Mouse (Mus musculus) mesoderm, embryonic 11.5 days (tissue): ENCODE measurements at regions not wholly inside any gene's neighbourhood (a gene's known extent, or its start where the extent isn't known, plus 50 kb on each side); places are given as distances from the start of the nearest gene placed in this dataset.

ENCODE experiments used
- DNase-seq: peaks from one replicate; pipeline ENCODE4 v3.0.0-alpha.2; 2012; ENCODE audit warnings: low read depth, low spot score

DNA sequence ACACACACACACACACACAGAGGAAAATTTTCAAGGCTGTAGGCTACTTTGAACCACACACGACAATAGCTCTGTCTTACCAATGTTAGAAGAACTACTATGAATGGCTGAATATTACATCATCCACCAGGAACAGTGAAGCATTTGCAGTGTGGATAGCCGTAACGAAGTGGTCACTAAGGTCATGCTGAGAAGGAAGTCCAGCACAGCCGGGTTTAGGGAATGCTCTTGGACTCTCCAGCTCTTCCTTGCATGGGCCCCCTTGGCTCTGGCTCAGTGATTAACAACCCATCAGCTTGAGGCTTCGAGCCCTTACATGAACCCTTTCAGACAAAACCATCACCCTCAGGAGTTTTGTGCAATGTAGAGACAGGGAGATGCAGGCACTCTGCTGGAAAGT, 245.3 kb downstream of the Adamts20 start:
- DNase-seq, result no peak

DNA sequence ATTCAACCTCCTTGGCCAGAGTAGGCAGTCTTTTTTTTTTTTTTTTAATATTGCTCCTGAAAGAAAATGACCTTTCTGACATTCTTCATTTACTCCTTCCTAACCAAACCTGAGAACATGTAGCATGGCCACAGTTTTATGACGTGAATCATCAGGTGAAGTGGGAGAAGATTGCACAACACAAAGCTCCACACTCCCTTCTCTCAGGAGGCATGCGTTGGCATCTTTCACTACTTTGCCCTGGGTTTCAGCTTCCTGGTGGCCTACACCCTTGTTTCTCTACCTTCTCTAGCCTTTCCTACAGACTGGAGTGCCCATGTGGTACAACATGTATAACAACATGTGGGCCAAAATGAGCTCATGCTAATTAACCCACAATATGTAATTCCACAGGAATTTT, 248.5 kb downstream of the Adamts20 start:
- DNase-seq, result no peak

DNA sequence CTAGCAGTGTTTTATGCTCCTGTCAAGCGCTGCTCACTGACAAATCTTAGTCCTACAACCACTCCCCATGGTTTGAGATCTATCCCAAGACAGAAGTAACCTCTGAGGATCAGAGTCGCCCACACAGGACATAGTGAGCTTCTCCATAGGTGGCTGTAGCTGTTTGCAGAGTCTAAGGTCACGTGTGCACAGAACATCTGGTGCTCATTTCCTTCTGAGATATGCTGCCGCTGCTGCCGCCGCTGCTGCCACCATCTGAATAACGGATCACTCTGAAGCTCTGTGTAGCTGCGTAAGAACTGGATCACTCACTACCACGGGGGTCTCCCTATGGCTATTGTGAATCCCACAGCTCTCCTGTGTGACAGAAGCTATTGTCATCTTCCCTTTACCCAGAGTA, 250.8 kb downstream of the Adamts20 start:
- DNase-seq, result peak; percentile 74

DNA sequence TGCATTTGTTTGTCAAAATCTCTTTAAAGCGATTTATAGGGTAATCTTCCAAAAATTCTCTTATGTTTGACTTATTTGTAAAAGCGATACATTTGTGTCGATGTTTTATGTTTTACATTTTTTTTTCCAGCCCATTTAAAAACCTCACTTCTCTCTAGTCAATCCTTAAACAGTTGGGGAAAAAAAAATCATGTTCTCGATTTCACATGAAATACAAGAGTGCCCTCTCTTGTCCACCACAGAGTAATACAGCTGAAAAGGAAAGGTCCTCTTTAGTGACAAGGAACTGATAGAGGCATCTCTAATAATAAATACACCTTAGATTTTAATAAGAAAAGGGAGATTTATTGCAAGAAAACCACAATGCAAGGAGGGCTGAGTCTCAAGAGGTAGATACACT, 251.8 kb downstream of the Adamts20 start:
- DNase-seq, result no peak

- no peak for DNase-seq
These were observed 256.7 kb downstream of the Adamts20 start for GRCm38 (mm10) chr15:94208476-94208875.

GRCm38 (mm10) chr15:94206454-94206853, 258.8 kb downstream of the Adamts20 start:
- no peak for DNase-seq

- no peak for DNase-seq
These were observed 259.8 kb downstream of the Adamts20 start for GRCm38 (mm10) chr15:94205309-94205893.

DNA sequence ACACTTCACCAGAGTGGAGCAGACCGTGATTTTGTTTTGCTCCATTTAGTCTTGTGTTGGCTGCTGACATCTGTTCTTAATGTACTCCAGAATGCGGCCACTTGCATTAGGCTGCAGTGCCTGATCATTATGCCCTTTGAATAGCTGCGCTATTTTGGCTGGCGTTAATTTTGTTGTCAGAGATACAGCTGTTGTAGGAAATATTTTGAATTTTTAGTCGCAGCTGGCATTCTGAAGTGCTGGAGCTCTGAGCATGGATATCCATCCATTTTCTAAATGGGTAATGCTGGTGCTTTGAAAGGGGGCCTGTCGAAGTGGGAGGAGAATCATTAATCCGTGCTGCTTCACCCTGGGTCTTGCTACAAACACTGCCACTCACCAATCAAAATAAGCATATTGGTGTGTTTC, 275.1 kb downstream of the Adamts20 start:
- no peak for DNase-seq

- no peak for DNase-seq
These were observed 277.6 kb downstream of the Adamts20 start for GRCm38 (mm10) chr15:94187588-94187987.

- no peak for DNase-seq
These were observed 281.4 kb downstream of the Adamts20 start for GRCm38 (mm10) chr15:94183663-94184375.

DNA sequence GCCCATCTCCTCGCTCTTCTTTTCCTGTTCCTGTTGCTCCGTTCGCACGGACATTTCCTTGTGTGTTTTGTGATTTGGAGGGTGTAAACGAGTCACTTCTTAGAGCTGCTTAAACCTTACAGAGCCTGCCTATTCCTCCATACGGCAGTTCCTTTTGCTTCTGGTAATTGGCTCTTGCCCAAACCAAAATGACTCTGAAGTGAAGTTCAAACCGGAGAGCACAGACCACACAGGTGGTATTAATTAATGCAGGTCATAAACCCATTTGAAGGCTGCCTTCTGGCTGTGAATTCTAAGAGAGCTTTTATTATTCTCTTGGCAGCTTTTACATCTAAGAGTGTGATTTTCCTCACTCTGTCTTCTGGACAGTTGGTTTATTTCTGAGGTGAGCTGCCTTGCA, 291.1 kb downstream of the Adamts20 start:
- no peak for DNase-seq

GRCm38 (mm10) chr15:94160806-94161205, 304.4 kb downstream of the Adamts20 start:
- DNase-seq, result no peak

DNA sequence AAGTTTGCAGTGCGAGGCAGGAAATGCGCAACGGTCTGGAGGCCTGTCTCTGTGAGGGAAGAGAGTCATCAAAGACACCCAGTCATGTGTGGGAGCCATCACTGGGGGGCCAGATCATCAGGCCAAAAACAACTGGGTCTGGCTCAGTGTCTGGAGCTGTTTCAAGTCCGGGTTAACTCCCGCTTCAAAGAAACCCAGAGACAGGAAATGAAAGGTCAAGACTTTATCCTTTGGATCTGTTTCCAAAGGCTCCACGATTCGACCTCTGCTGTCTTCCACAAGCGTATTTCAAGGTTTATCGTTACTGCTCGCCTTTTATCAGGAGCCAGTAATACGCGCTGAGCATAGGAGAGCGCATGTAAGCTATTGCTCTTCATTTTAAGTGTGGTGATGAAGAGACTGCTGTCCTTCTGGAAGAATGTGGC, 325.7 kb downstream of the Adamts20 start:
- DNase-seq, result peak; percentile 44

GRCm38 (mm10) chr15:94137159-94137952, 327.9 kb downstream of the Adamts20 start:
- peak; percentile 12 for DNase-seq

DNA sequence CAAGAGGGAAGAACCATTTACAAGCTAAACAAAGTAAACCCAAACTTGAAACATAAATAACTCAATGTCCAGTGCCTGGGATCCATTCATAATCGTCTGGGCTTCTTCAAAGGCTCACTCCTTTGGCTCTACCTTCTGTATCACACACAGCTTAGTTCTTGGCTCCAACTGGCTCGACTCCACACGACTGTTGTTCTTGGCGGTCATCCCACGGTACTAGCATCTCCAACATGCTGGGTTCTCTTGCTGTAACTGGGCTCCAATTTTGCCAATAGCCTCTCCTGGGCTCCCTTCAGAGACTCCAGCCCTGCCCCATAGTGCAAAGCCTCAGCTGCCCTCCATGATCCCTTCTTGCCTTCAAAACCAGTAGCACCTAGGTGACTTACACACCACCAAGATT, 352.4 kb downstream of the Adamts20 start:
- DNase-seq, result no peak

- no peak for DNase-seq
These were observed 358.0 kb downstream of the Adamts20 start for GRCm38 (mm10) chr15:94107186-94107716.

- DNase-seq, result no peak
These were observed 374.6 kb downstream of the Adamts20 start for GRCm38 (mm10) chr15:94090644-94091043.

- DNase-seq, result peak; percentile 19
These were observed 375.4 kb downstream of the Adamts20 start for GRCm38 (mm10) chr15:94089856-94090255.

DNA sequence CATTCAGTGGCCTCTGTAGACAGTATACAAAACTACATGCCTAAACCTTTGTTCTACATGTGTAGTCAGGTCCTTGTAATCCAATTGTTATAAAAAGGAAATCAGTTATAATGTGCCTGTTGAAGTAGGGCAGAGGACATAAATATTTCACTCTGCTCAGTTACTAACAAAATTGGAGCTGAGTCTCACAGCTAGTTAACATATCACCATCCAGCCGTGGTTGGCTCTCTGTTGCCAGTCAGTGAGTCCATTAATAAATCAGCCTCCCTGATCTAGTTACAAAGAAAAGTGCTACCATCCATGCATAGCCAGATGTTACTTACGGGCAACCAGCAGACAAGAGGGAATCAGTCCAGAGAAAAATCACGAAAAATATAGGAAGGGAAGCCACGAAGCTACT, 382.8 kb downstream of the Adamts20 start:
- DNase-seq, result no peak

DNA sequence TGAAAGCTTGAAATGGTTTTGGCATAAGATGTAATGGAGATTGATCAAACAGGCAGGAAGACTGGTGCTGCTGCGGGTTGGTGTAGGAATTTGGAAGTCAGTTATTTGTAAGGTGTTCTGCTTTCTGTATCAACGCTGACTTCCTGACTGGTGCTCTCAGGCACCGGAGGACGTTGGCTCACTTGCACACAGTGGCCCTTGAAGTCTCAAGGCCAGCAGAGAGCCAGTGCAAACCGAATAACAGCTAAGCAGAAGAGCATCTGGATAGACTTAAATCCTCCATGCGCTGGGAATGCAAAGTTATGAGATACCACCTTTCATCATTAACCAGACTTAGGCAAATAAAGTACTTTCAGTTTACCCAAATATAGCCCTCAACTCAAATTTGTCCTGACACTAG, 388.2 kb downstream of the Adamts20 start:
- no peak for DNase-seq

DNA sequence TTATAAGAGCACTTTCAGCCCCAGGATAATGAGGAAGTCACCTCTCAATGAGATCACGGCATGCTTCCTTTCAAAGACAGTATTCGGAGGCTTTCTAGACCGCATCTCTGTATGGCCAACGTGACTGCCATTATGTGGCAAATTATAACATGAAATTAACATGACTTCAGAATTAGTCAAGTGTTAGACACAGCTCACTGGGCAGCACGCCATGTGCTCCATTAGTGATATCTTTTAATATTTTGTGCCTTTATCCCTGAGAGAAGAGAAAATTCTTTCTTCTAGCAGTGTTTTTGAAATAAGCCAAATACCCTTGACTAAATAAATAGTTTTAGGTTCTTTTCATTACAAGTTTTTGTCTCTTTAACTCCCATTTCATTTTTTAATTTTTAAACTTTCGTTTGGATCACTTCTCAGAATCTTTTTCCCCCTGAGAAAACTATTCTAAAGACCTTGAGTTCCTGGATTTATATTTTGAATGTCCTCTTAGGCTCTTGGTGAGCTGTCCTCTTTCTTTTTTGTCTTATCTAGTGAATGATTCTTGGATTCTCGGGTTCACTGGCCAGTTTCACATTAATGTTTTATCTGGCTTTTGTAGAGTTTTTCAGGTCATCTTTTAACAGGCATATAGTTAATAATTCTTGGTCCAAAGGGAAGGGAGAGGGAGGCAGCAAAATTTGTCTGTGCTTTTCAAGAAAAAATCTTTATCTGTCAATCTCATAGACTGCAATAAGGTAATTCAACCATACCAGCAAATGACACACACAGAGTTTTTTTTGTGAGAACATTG, 390.9 kb downstream of the Adamts20 start:
- no peak for DNase-seq

GRCm38 (mm10) chr15:94067721-94068120, 397.5 kb downstream of the Adamts20 start:
- no peak for DNase-seq
